In genomic region chr7:144905514-144905913, GRCm38 (mm10) we compare ENCODE assay signal across 22 mouse cellular contexts. TPM values are rescaled to one million over a fixed set of nuclear protein-coding genes. Genes with fewer than 3 reads are reported as not detected.
DNase-seq lines count a peak whose midpoint lies in the region; ATAC-seq and TF ChIP-seq lines count a peak whose summit lies in the region.
"Not testable (repeated sequence)": the region's sequence is repeated elsewhere in the genome, so short reads cannot be mapped to it uniquely, and the experiment has no call there.
"Had no signal": no experiment of that assay in that cellular context is flagged by ENCODE, and none has a peak within 500 bp of the region (broad histone marks: within the 10 kb centered on the region; RNA-seq: fewer than 3 reads in every experiment).

No protein-coding gene starts in this region.

- not testable (repeated sequence) for ATAC-seq in Patski; forebrain, postnatal 0 days; intestine, postnatal 0 days; liver, embryonic 14.5 days (ENCODE audit: insufficient read depth); midbrain, postnatal 0 days (ENCODE audit: low FRiP score)

- TF ChIP-seq CTCF in E14TG2a.4 (conservative IDR thresholded peaks at IDR 0.05; ENCODE audit: low read length) (peak; percentile 67), Patski (IDR thresholded peaks at IDR 0.05) (peak; percentile 52)
- peak; percentile 27; the same call in 1 of the 2 replicates for TF ChIP-seq CTCF in forebrain, postnatal 0 days (IDR thresholded peaks at IDR 0.05; ENCODE audit: low read depth)
- TF ChIP-seq CTCF in intestine, postnatal 0 days (IDR thresholded peaks at IDR 0.05; ENCODE audit: low read depth) = peak; percentile 46
- peak; percentile 48 for TF ChIP-seq CTCF in liver, embryonic 14.5 days (IDR thresholded peaks at IDR 0.05; ENCODE audit: low read depth)
- peak; percentile 27 for TF ChIP-seq CTCF in midbrain, postnatal 0 days (IDR thresholded peaks at IDR 0.05)

- CTCF ChIA-PET in Patski (lab: Charles Lee) = not testable (repeated sequence)

- POLR2A ChIA-PET in Patski (lab: Charles Lee) = not testable (repeated sequence)

- H3K4me2 ChIP-seq in forebrain, postnatal 0 days (ENCODE audit: low read depth); intestine, postnatal 0 days (replicated peaks; ENCODE audit: low read depth); liver, embryonic 14.5 days (ENCODE audit: low read depth); midbrain, postnatal 0 days (ENCODE audit: low read depth, low read length, poor library complexity, severe bottlenecking): not testable (repeated sequence)

- not testable (repeated sequence) for DNase-seq in Patski (ENCODE audit: low read depth, low spot score); forebrain, postnatal 0 days; liver, embryonic 14.5 days (ENCODE audit: low read depth in 3 of 3, low spot score in 3 of 3); midbrain, postnatal 0 days (ENCODE audit: low spot score)
- DNase-seq in thymus, postnatal 4 days = peak; percentile 39

- H3K27ac ChIP-seq in forebrain, postnatal 0 days (ENCODE audit: low read depth, low read length); intestine, postnatal 0 days (ENCODE audit: low read depth, low read length); liver, embryonic 14.5 days; midbrain, postnatal 0 days (ENCODE audit: low read depth, low read length): not testable (repeated sequence)

- H3K4me1 ChIP-seq in E14TG2a.4 (replicated peaks; ENCODE audit: low read depth, low read length) = peaks cover 61% of the 10 kb centered on the region
- not testable (repeated sequence) for H3K4me1 ChIP-seq in forebrain, postnatal 0 days (ENCODE audit: insufficient read depth); intestine, postnatal 0 days (replicated peaks; ENCODE audit: control insufficient read depth, insufficient read depth, low read length); liver, embryonic 14.5 days (replicated peaks; ENCODE audit: control insufficient read depth in 2 of 2, insufficient read depth in 2 of 2, low read length in 1 of 2); midbrain, postnatal 0 days (ENCODE audit: insufficient read depth, low read length)

- H3K9ac ChIP-seq in forebrain, postnatal 0 days; intestine, postnatal 0 days (ENCODE audit: low read depth, low read length); liver, embryonic 14.5 days (replicated peaks); midbrain, postnatal 0 days (replicated peaks; ENCODE audit: low read length, poor library complexity, severe bottlenecking): not testable (repeated sequence)

- H3K36me3 ChIP-seq in E14TG2a.4 (ENCODE audit: insufficient read depth, low read length); forebrain, postnatal 0 days (ENCODE audit: insufficient read depth); intestine, postnatal 0 days (ENCODE audit: control insufficient read depth, insufficient read depth); liver, embryonic 14.5 days (replicated peaks; ENCODE audit: control insufficient read depth, insufficient read depth, low read depth); midbrain, postnatal 0 days (ENCODE audit: insufficient read depth, low read length): not testable (repeated sequence)

- not testable (repeated sequence) for TF ChIP-seq EP300 in liver, embryonic 14.5 days (IDR thresholded peaks at IDR 0.05; ENCODE audit: low read depth)

- WGBS in forebrain, postnatal 0 days = 95% methylated on average over 3 of the region's 3 CpGs
- 90% methylated on average over 3 of the region's 3 CpGs for WGBS in intestine, postnatal 0 days
- WGBS in liver, embryonic 14.5 days (ENCODE audit: insufficient replicate concordance) = 71% methylated on average over 3 of the region's 3 CpGs
- 98% methylated on average over 3 of the region's 3 CpGs for WGBS in midbrain, postnatal 0 days

- in situ Hi-C loops in Patski (cut with MboI; ENCODE audit: low pct_unique_long_range_greater_than_20kb) = not testable (repeated sequence)

- not testable (repeated sequence) for H3K9me3 ChIP-seq in E14TG2a.4 (ENCODE audit: low read length); forebrain, postnatal 0 days (ENCODE audit: low read length); intestine, postnatal 0 days (ENCODE audit: control insufficient read depth); liver, embryonic 14.5 days (ENCODE audit: control insufficient read depth, low read length); midbrain, postnatal 0 days (ENCODE audit: low read length)

- H3K4me3 ChIP-seq in E14TG2a.4 (replicated peaks; ENCODE audit: low read length); forebrain, postnatal 0 days (ENCODE audit: low read depth, low read length); intestine, postnatal 0 days (ENCODE audit: low read depth, low read length); liver, embryonic 14.5 days (ENCODE audit: insufficient read depth in 1 of 2, low read depth in 2 of 2, low read length in 2 of 2); midbrain, postnatal 0 days (ENCODE audit: low read depth, low read length): not testable (repeated sequence)

- not testable (repeated sequence) for H3K27me3 ChIP-seq in E14TG2a.4 (ENCODE audit: insufficient read depth, low read length); Patski; forebrain, postnatal 0 days (ENCODE audit: insufficient read depth, low read length); intestine, postnatal 0 days (replicated peaks; ENCODE audit: control insufficient read depth, insufficient read depth, low read length); liver, embryonic 14.5 days (ENCODE audit: control insufficient read depth, insufficient read depth, low read length); midbrain, postnatal 0 days (ENCODE audit: insufficient read depth, low read length)

RNA-seq across cellular contexts. Expression of gene Fgf15, which starts 9.2 kb away (rescaled TPM):
- 0.10 TPM for polyA plus RNA-seq in Patski (2021)
- 2.5 and 4.0 TPM in 2 replicates for total RNA-seq in forebrain, postnatal 0 days (2014; rRNA removed)
- polyA plus RNA-seq in forebrain, postnatal 0 days (2015; fragmentation: Nextera tagmentation; extraction: Ambion mirVana) = 5.0 and 6.1 TPM in 2 replicates
- polyA plus RNA-seq in intestine, postnatal 0 days (2015; fragmentation: Nextera tagmentation; extraction: Ambion mirVana) = 51.7 and 76.9 TPM in 2 replicates
- polyA plus RNA-seq in liver, embryonic 14.5 days (2012; rRNA removed) = 0.02 and 0.09 TPM in 2 replicates
- not detected in 2 replicates for polyA plus RNA-seq in liver, embryonic 14.5 days (2014; fragmentation: Nextera tagmentation; extraction: Ambion mirVana)
- 7.9 and 9.3 TPM in 2 replicates for total RNA-seq in midbrain, postnatal 0 days (2014; rRNA removed)
- polyA plus RNA-seq in midbrain, postnatal 0 days (2015; fragmentation: Nextera tagmentation; extraction: Ambion mirVana) = 3.8 and 5.1 TPM in 2 replicates
- total RNA-seq: adrenal gland, postnatal 10 days; gastrocnemius, postnatal 10 days; gastrocnemius, postnatal 4 days; heart, adult 18-20 months; heart, postnatal 14 days; hematopoietic stem cell, adult 5-6 weeks had no signal
- polyA plus RNA-seq: cortical plate, adult 2 months; frontal cortex, adult 2 months; heart, embryonic 15.5 days had no signal

RNA-seq across cellular contexts. Expression of gene LTO1, which starts 9.4 kb away (rescaled TPM):
- 35.9 TPM for polyA plus RNA-seq in Patski (2021)
- 21.7 and 22.4 TPM in 2 replicates for total RNA-seq in forebrain, postnatal 0 days (2014; rRNA removed)
- 16.4 and 17.6 TPM in 2 replicates for polyA plus RNA-seq in forebrain, postnatal 0 days (2015; fragmentation: Nextera tagmentation; extraction: Ambion mirVana)
- polyA plus RNA-seq in intestine, postnatal 0 days (2015; fragmentation: Nextera tagmentation; extraction: Ambion mirVana) = 16.2 and 21.1 TPM in 2 replicates
- polyA plus RNA-seq in liver, embryonic 14.5 days (2012; rRNA removed) = 6.9 and 11.7 TPM in 2 replicates
- 6.4 and 6.7 TPM in 2 replicates for polyA plus RNA-seq in liver, embryonic 14.5 days (2014; fragmentation: Nextera tagmentation; extraction: Ambion mirVana)
- 19.2 and 19.8 TPM in 2 replicates for total RNA-seq in midbrain, postnatal 0 days (2014; rRNA removed)
- polyA plus RNA-seq in midbrain, postnatal 0 days (2015; fragmentation: Nextera tagmentation; extraction: Ambion mirVana) = 17.9 and 18.9 TPM in 2 replicates

RNA-seq across cellular contexts. Expression of gene Ccnd1, which starts 34.2 kb away (rescaled TPM):
- polyA plus RNA-seq in Patski (2021) = 110 TPM
- 21.6 and 33.5 TPM in 2 replicates for total RNA-seq in forebrain, postnatal 0 days (2014; rRNA removed)
- polyA plus RNA-seq in forebrain, postnatal 0 days (2015; fragmentation: Nextera tagmentation; extraction: Ambion mirVana) = 23.9 and 29.0 TPM in 2 replicates
- polyA plus RNA-seq in intestine, postnatal 0 days (2015; fragmentation: Nextera tagmentation; extraction: Ambion mirVana) = 41.5 and 42.9 TPM in 2 replicates
- polyA plus RNA-seq in liver, embryonic 14.5 days (2012; rRNA removed) = 14.6 and 16.7 TPM in 2 replicates
- polyA plus RNA-seq in liver, embryonic 14.5 days (2014; fragmentation: Nextera tagmentation; extraction: Ambion mirVana) = 25.4 and 27.7 TPM in 2 replicates
- total RNA-seq in midbrain, postnatal 0 days (2014; rRNA removed) = 26.3 and 32.8 TPM in 2 replicates
- polyA plus RNA-seq in midbrain, postnatal 0 days (2015; fragmentation: Nextera tagmentation; extraction: Ambion mirVana) = 17.9 and 18.5 TPM in 2 replicates

RNA-seq across cellular contexts. Expression of gene Fgf4, which starts 58.3 kb away (rescaled TPM):
- polyA plus RNA-seq in Patski (2021) = not detected
- not detected in 2 replicates for total RNA-seq in forebrain, postnatal 0 days (2014; rRNA removed)
- not detected in 2 replicates for polyA plus RNA-seq in forebrain, postnatal 0 days (2015; fragmentation: Nextera tagmentation; extraction: Ambion mirVana)
- not detected in 2 replicates for polyA plus RNA-seq in intestine, postnatal 0 days (2015; fragmentation: Nextera tagmentation; extraction: Ambion mirVana)
- polyA plus RNA-seq in liver, embryonic 14.5 days (2012; rRNA removed) = not detected in 2 replicates
- not detected in 2 replicates for polyA plus RNA-seq in liver, embryonic 14.5 days (2014; fragmentation: Nextera tagmentation; extraction: Ambion mirVana)
- total RNA-seq in midbrain, postnatal 0 days (2014; rRNA removed) = not detected in 2 replicates
- not detected in 2 replicates for polyA plus RNA-seq in midbrain, postnatal 0 days (2015; fragmentation: Nextera tagmentation; extraction: Ambion mirVana)
- total RNA-seq: adrenal gland, postnatal 10 days; adrenal gland, postnatal 4 days; heart, adult 18-20 months; heart, postnatal 14 days; hematopoietic stem cell, adult 5-6 weeks had no signal
- polyA plus RNA-seq: cortical plate, adult 2 months; forebrain, embryonic 11.5 days; forebrain, embryonic 15.5 days; frontal cortex, adult 2 months; heart, embryonic 11.5 days; heart, embryonic 15.5 days; hindbrain, embryonic 13.5 days; intestine, embryonic 16.5 days had no signal
